Mouse (Mus musculus) testis, adult 2 months (tissue): ENCODE data around the gene Ctf1.

Experiments
- CTCF ChIP-seq: fragments of 200-500 bp; IDR thresholded peaks from 2 replicates; pipeline ENCODE4 v1.5.1; 2012; ENCODE audit warnings: low read depth, mild to moderate bottlenecking, inconsistent platforms, low read length, moderate library complexity; ENCODE audit not compliant: control insufficient read depth, insufficient read depth, insufficient replicate concordance
- POLR2A ChIP-seq: fragments of 200-500 bp; IDR thresholded peaks from 2 replicates; pipeline ENCODE4 v1.6.1; 2012; ENCODE audit warnings: low read depth, mild to moderate bottlenecking, inconsistent platforms, low read length, moderate library complexity; ENCODE audit not compliant: control insufficient read depth

- TF ChIP-seq POLR2A: no peak
- TF ChIP-seq CTCF: no peak
Observed at GRCm38 (mm10) chr7:127725490-127725889, 13.0 kb downstream of the Ctf1 start.
